Mouse (Mus musculus) left cerebral cortex, postnatal 25 days (tissue): ENCODE measurements around the gene Gm8159. TPM values are rescaled to one million over a fixed set of nuclear protein-coding genes. Genes with fewer than 3 reads are reported as not detected.
A peak's percentile ranks its signal among the peaks of the same experiment; 100 is the strongest.
"Not testable (repeated sequence)": the region's sequence is repeated elsewhere in the genome, so short reads cannot be mapped to it uniquely, and the experiment has no call there.

Experiments
- DNase-seq, 2 experiments: peaks; one replicate each; pipeline ENCODE4 v3.0.0; 2022; ENCODE audit warnings: low spot score in 2 of 2, mixed read lengths in 1 of 2
- intact Hi-C: fragments of 180-260 bp; cut with DNase I; formaldehyde crosslinking; loops from one replicate; pipeline ENCODE4 v1.15.1; 2025
- total RNA-seq, 2 experiments: library from RNA; stranded (reverse); gene quantifications; 2 replicates each; pipeline ENCODE4 v1.2.3; 2021

Gene Gm8159
- under 1 TPM; 0.32 to 0.44 TPM for total RNA-seq

GRCm38 (mm10) chr14:4632052-4632451 is at the start of gene Gm8159:
Gene Gm8159, plus strand, starts transcription at chr14:4632352.
- DNase-seq, intact Hi-C loops: not testable (repeated sequence)

- intact Hi-C loops, result not testable (repeated sequence)
- DNase-seq, result peak; percentile 2 to 6
These were observed 17.2 kb downstream of the Gm8159 start for GRCm38 (mm10) chr14:4649309-4649708.

GRCm38 (mm10) chr14:4650324-4650723 is 18.2 kb downstream of the Gm8159 start:
- intact Hi-C loops, result not testable (repeated sequence)
- peak; percentile 15 to 30 for DNase-seq

GRCm38 (mm10) chr14:4663892-4664291 is 31.7 kb downstream of the Gm8159 start, which contains the start of gene Gm3239:
Gene Gm3239, plus strand, starts transcription at chr14:4664192.
- intact Hi-C loops, DNase-seq: not testable (repeated sequence)

Other genes starting within 250 kb of the Gm8159 start
- gene Gm3159, start 234.8 kb upstream of the Gm8159 start, total RNA-seq, result not detected
- gene Gm3164, start 216.9 kb upstream of the Gm8159 start, total RNA-seq, result under 1 TPM; 0.46 to 0.94 TPM
- gene Gm3173, start 201.4 kb upstream of the Gm8159 start, total RNA-seq, result not detected
- not detected for gene Gm3182, start 150.6 kb upstream of the Gm8159 start, total RNA-seq
- gene Gm3047, start 76.9 kb upstream of the Gm8159 start, total RNA-seq, result not detected
- gene Gm3239, start 31.8 kb downstream of the Gm8159 start, total RNA-seq, result under 1 TPM in 1 of 2 experiments, not detected in 1; 0.23 TPM
- gene Gm7876, start 76.9 kb downstream of the Gm8159 start, total RNA-seq, result not detected
- gene Gm3252, start 94.4 kb downstream of the Gm8159 start, total RNA-seq, result under 1 TPM in 1 of 2 experiments, not detected in 1; 0.43 TPM
- not detected for gene Gm9602, start 144.0 kb downstream of the Gm8159 start, total RNA-seq
- gene Gm3269, start 205.8 kb downstream of the Gm8159 start, total RNA-seq, result not detected
- not detected for gene Gm3264, start 223.2 kb downstream of the Gm8159 start, total RNA-seq